Mouse (Mus musculus) neural tube, embryonic 11.5 days (tissue): ENCODE measurements around the gene H2afx. TPM values are rescaled to one million over a fixed set of nuclear protein-coding genes. Genes with fewer than 3 reads are reported as not detected.
A peak's percentile ranks its signal among the peaks of the same experiment; 100 is the strongest.
"Not testable (repeated sequence)": the region's sequence is repeated elsewhere in the genome, so short reads cannot be mapped to it uniquely, and the experiment has no call there.

Experiments used
- ATAC-seq: fragments of 200-750 bp; cut with Nextera tagmentation; 2 replicates; pipeline ENCODE4 v1.8.0; 2017; ENCODE audit warnings: moderate number of reproducible peaks, mild to moderate bottlenecking, moderate TSS enrichment, moderate library complexity; ENCODE audit not compliant: insufficient read depth, low FRiP score, low TSS enrichment
- DNase-seq: peaks from one replicate; pipeline ENCODE4 v3.0.0-alpha.2; 2015; ENCODE audit warnings: low spot score
- H3K27ac ChIP-seq: fragments of 300-500 bp; sonication (generic); 2 replicates; pipeline ENCODE4 v1.5.1; 2014; ENCODE audit warnings: low read depth, mild to moderate bottlenecking, low read length
- H3K27me3 ChIP-seq: fragments of 300-500 bp; sonication (generic); 2 replicates; pipeline ENCODE4 v1.6.1; 2014; ENCODE audit warnings: mild to moderate bottlenecking, low read length, mixed read lengths; ENCODE audit not compliant: control insufficient read depth, insufficient read depth
- H3K36me3 ChIP-seq: fragments of 300-500 bp; sonication (generic); 2 replicates; pipeline ENCODE4 v1.6.1; 2014; ENCODE audit warnings: mild to moderate bottlenecking, low read length, moderate library complexity, mixed read lengths; ENCODE audit not compliant: control insufficient read depth, insufficient read depth
- H3K4me1 ChIP-seq: fragments of 300-500 bp; sonication (generic); 2 replicates; pipeline ENCODE4 v1.6.1; 2014; ENCODE audit warnings: low read length, mixed read lengths; ENCODE audit not compliant: control insufficient read depth, insufficient read depth
- H3K4me2 ChIP-seq: fragments of 300-500 bp; sonication (generic); 2 replicates; pipeline ENCODE4 v1.6.1; 2014; ENCODE audit warnings: low read depth, mild to moderate bottlenecking, moderate library complexity
- H3K4me3 ChIP-seq: fragments of 300-500 bp; sonication (generic); 2 replicates; pipeline ENCODE4 v1.5.1; 2014; ENCODE audit warnings: low read depth, low read length
- H3K9ac ChIP-seq: fragments of 300-500 bp; sonication (generic); 2 replicates; pipeline ENCODE4 v1.6.1; 2014; ENCODE audit warnings: mild to moderate bottlenecking, low read length
- H3K9me3 ChIP-seq: fragments of 300-500 bp; sonication (generic); 2 replicates; pipeline ENCODE4 v1.6.1; 2016; ENCODE audit warnings: low read length; ENCODE audit not compliant: control insufficient read depth
- WGBS: fragments of 180-500 bp; shearing (Covaris S2); extraction: QIAGEN DNeasy Blood & Tissue Kit; methylation state at CpG from one replicate; pipeline ENCODE4 v1.1.7; 2014; 5-methylcytosine and 5-hydroxymethylcytosine counted together
- polyA plus RNA-seq: library from polyadenylated mRNA; unstranded; fragments of >200 nt; fragmentation: Nextera tagmentation; extraction: Ambion mirVana; gene quantifications from 2 replicates; pipeline ENCODE4 v1.2.1, GENCODE M21; 2014

H2afx gene
- polyA plus RNA-seq, 1 experiment from 2014 or later: 366 TPM

GRCm38 (mm10) chr9:44332918-44333638 lies 1.4 kb upstream of the H2afx start:
- H3K36me3 ChIP-seq: peaks cover 20% of the 10 kb centered on the region
- ATAC-seq: no peak
- no peak overlapping the region for H3K9ac ChIP-seq
- H3K4me3 ChIP-seq: no peak overlapping the region
- H3K27ac ChIP-seq: no peak overlapping the region
- no peaks in the 10 kb centered on the region for H3K27me3 ChIP-seq
- H3K4me1 ChIP-seq: peaks cover 6% of the 10 kb centered on the region
- WGBS: 93% methylated on average over 13 of the region's 13 CpGs
- no peaks in the 10 kb centered on the region for H3K9me3 ChIP-seq
- no peak for DNase-seq
- H3K4me2 ChIP-seq: no peak overlapping the region

- Histone ChIP-seq H3K4me1 (peaks cover 6% of the 10 kb centered on the region), H3K27ac (peak overlapping the region; percentile 93), H3K27me3 (no peaks in the 10 kb centered on the region), H3K4me3 (peak overlapping the region; percentile 98), H3K9ac (peak overlapping the region; percentile 97), H3K4me2 (peak overlapping the region; percentile 53), H3K36me3 (peaks cover 20% of the 10 kb centered on the region), H3K9me3 (no peaks in the 10 kb centered on the region)
- DNase-seq (peak; percentile 51), ATAC-seq (no peak; the same call in 1 of the 2 replicates)
- WGBS: 0% methylated on average over 47 of the region's 50 CpGs
Observed at GRCm38 (mm10) chr9:44335331-44336092, 1.0 kb downstream of the H2afx start.

GRCm38 (mm10) chr9:44336093-44336406 lies 1.6 kb downstream of the H2afx start:
- WGBS: 3% methylated on average over 5 of the region's 5 CpGs
- peak overlapping the region; percentile 97 for H3K9ac ChIP-seq
- peak overlapping the region; percentile 53 for H3K4me2 ChIP-seq
- peaks cover 6% of the 10 kb centered on the region for H3K4me1 ChIP-seq
- DNase-seq (no peak), ATAC-seq (no peak)
- peaks cover 20% of the 10 kb centered on the region for H3K36me3 ChIP-seq
- H3K27ac ChIP-seq: no peak overlapping the region
- H3K4me3 ChIP-seq: peak overlapping the region; percentile 98
- H3K9me3 ChIP-seq: no peaks in the 10 kb centered on the region
- H3K27me3 ChIP-seq: no peaks in the 10 kb centered on the region

- Histone ChIP-seq H3K4me2 (peak overlapping the region; percentile 53), H3K9ac (peak overlapping the region; percentile 97), H3K4me3 (peak overlapping the region; percentile 98), H3K36me3 (peaks cover 18% of the 10 kb centered on the region)
- not testable (repeated sequence) for H3K4me1 ChIP-seq, H3K27ac ChIP-seq, ATAC-seq, H3K9me3 ChIP-seq, DNase-seq, H3K27me3 ChIP-seq
- 42% methylated on average over 4 of the region's 4 CpGs for WGBS
Observed at GRCm38 (mm10) chr9:44336513-44336912, 2.0 kb downstream of the H2afx start.

DNA sequence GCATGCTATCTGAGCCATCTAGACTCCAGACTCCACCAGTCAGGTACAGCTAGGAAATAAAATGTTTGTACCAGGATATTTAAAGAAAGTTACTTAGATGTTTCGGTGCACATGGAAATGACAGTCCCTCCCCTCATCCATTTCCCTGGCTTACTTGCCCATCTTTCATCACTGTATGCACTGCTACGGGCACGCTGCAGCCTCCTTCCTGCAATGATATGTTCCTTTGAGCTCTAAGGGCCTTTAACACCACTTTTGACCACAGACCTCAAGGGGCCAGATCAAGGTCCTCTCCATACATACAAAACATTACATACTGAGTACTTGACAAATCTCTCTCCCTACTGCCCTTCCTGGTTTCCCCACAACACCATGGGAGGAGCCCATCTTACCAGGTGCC lies 2.5 kb downstream of the H2afx start:
- Histone ChIP-seq H3K4me2 (peak overlapping the region; percentile 53), H3K27ac (no peak overlapping the region), H3K4me3 (peak overlapping the region; percentile 98), H3K4me1 (peaks cover 6% of the 10 kb centered on the region), H3K9me3 (no peaks in the 10 kb centered on the region), H3K9ac (peak overlapping the region; percentile 22), H3K27me3 (no peaks in the 10 kb centered on the region), H3K36me3 (peaks cover 14% of the 10 kb centered on the region)
- DNase-seq (no peak), ATAC-seq (no peak)
- WGBS: 78% methylated on average over 3 of the region's 3 CpGs

GRCm38 (mm10) chr9:44337436-44338169 lies 3.1 kb downstream of the H2afx start:
- peaks cover 11% of the 10 kb centered on the region for H3K36me3 ChIP-seq
- no peak overlapping the region for H3K9ac ChIP-seq
- peaks cover 6% of the 10 kb centered on the region for H3K4me1 ChIP-seq
- H3K27ac ChIP-seq: no peak overlapping the region
- ATAC-seq (no peak), DNase-seq (no peak)
- 69% methylated on average over 9 of the region's 9 CpGs for WGBS
- no peaks in the 10 kb centered on the region for H3K9me3 ChIP-seq
- peak overlapping the region; percentile 98; the same call in 1 of the 2 replicates for H3K4me3 ChIP-seq
- no peaks in the 10 kb centered on the region for H3K27me3 ChIP-seq
- H3K4me2 ChIP-seq: peak overlapping the region; percentile 3; the same call in 1 of the 2 replicates

DNA sequence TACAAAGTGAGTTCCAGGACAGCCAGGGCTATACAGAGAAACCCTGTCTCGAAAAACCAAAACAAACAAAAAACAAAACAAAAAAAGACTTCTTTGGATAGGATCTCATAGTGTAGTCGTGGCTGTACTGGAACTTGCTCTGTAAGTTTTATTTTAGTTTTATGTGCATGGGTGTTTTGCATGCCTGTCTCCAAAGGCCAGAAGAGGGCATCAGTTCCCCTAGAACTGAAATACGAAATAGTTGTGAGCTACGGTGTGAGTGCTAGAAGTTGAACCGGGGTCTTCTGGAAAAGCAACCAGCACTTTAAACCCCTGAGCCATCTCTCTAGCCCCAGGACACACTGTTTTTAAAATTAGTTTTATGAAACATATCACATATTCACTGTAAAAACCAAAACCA lies 4.1 kb downstream of the H2afx start:
- Histone ChIP-seq H3K27me3 (no peaks in the 10 kb centered on the region), H3K4me2 (no peak overlapping the region), H3K36me3 (peaks cover 5% of the 10 kb centered on the region), H3K27ac (no peak overlapping the region), H3K9ac (no peak overlapping the region), H3K9me3 (no peaks in the 10 kb centered on the region), H3K4me1 (peaks cover 9% of the 10 kb centered on the region), H3K4me3 (no peak overlapping the region)
- DNase-seq (no peak), ATAC-seq (no peak)
- WGBS: 82% methylated on average over 5 of the region's 5 CpGs

DNA sequence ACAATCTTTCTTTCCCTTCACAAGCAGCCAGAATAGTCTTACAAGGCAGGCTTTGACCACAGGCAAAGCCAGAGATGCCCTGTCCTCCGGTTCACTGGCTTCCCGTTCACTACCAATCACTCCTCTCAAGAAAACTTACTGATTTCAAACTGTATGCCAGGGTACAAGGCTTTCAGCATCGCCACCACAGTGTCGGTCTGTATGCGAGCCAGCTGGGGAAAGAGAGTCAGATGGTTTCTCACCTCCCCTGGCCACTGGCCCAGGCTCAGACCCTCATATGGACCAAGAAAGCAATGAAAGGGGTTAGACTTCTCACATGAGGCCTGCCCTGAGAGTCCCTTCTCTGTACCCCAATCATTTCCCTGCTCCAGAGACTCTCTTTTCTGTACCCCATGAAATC lies 7.0 kb downstream of the H2afx start:
- 92% methylated on average over 5 of the region's 5 CpGs for WGBS
- H3K4me3 ChIP-seq: peak overlapping the region; percentile 10; the same call in 1 of the 2 replicates

More for the DNA sequence above, 7.0 kb downstream of the H2afx start:
- no peak overlapping the region for H3K9ac ChIP-seq
- H3K4me2 ChIP-seq: no peak overlapping the region
- DNase-seq: no peak
- no peak for ATAC-seq
- no peaks in the 10 kb centered on the region for H3K27me3 ChIP-seq
- H3K36me3 ChIP-seq: no peaks in the 10 kb centered on the region; the same call in 1 of the 2 replicates
- peaks cover 8% of the 10 kb centered on the region for H3K4me1 ChIP-seq
- no peaks in the 10 kb centered on the region for H3K9me3 ChIP-seq
- no peak overlapping the region for H3K27ac ChIP-seq
